Mouse (Mus musculus) stomach, postnatal 0 days (tissue): ENCODE data around the gene Pcca. TPM values are rescaled to one million over a fixed set of nuclear protein-coding genes. Genes with fewer than 3 reads are reported as not detected.
"Not testable (repeated sequence)": the region's sequence is repeated elsewhere in the genome, so short reads cannot be mapped to it uniquely, and the experiment has no call there.

Source experiments
- ATAC-seq: fragments of 200-750 bp; cut with Nextera tagmentation; 2 replicates; pipeline ENCODE4 v1.8.0; 2017; ENCODE audit not compliant: low FRiP score, low TSS enrichment
- DNase-seq: peaks from one replicate; pipeline ENCODE4 v3.0.0-alpha.2; 2016; ENCODE audit warnings: low spot score
- H3K27ac ChIP-seq: fragments of 300-500 bp; sonication (generic); replicated peaks from 2 replicates; pipeline ENCODE4 v1.5.1; 2014; ENCODE audit warnings: mild to moderate bottlenecking, control low read depth
- H3K27me3 ChIP-seq: fragments of 300-500 bp; sonication (generic); 2 replicates; pipeline ENCODE4 v1.6.1; 2014; ENCODE audit warnings: low read length; ENCODE audit not compliant: control insufficient read depth, insufficient read depth
- H3K36me3 ChIP-seq: fragments of 300-500 bp; sonication (generic); 2 replicates; pipeline ENCODE4 v1.6.1; 2014; ENCODE audit warnings: low read length, mixed read lengths; ENCODE audit not compliant: control insufficient read depth, insufficient read depth
- H3K4me1 ChIP-seq: fragments of 300-500 bp; sonication (generic); replicated peaks from 2 replicates; pipeline ENCODE4 v1.6.1; 2014; ENCODE audit warnings: antibody characterized with exemption; ENCODE audit not compliant: control insufficient read depth, insufficient read depth
- H3K4me2 ChIP-seq: fragments of 300-500 bp; sonication (generic); replicated peaks from 2 replicates; pipeline ENCODE4 v1.6.1; 2014; ENCODE audit warnings: low read depth, mild to moderate bottlenecking, control low read depth, moderate library complexity
- H3K4me3 ChIP-seq: fragments of 300-500 bp; sonication (generic); 2 replicates; pipeline ENCODE4 v1.5.1; 2014; ENCODE audit warnings: low read depth, low read length, control low read depth
- H3K9ac ChIP-seq: fragments of 300-500 bp; sonication (generic); 2 replicates; pipeline ENCODE4 v1.6.1; 2014; ENCODE audit warnings: mild to moderate bottlenecking, low read length, control low read depth, mixed read lengths
- H3K9me3 ChIP-seq: fragments of 300-500 bp; sonication (generic); 2 replicates; pipeline ENCODE4 v1.6.1; 2016; ENCODE audit warnings: low read length; ENCODE audit not compliant: control insufficient read depth
- CTCF ChIP-seq: IDR thresholded peaks from 2 replicates; pipeline ENCODE4 v1.5.1; 2016; ENCODE audit warnings: antibody characterized with exemption, low read depth, mild to moderate bottlenecking, moderate library complexity
- EP300 ChIP-seq: optimal IDR thresholded peaks from 2 replicates; pipeline ENCODE3; 2016; ENCODE audit warnings: antibody characterized with exemption
- WGBS: fragments of 180-500 bp; shearing (Covaris S2); extraction: QIAGEN DNeasy Blood & Tissue Kit; methylation state at CpG from one replicate; pipeline ENCODE4 v1.1.7; 2014; 5-methylcytosine and 5-hydroxymethylcytosine counted together
- polyA plus RNA-seq: library from polyadenylated mRNA; unstranded; fragments of >200 nt; fragmentation: Nextera tagmentation; extraction: Ambion mirVana; gene quantifications from 2 replicates; pipeline ENCODE4 v1.2.1, GENCODE M21; 2015

The Pcca gene
- polyA plus RNA-seq, 1 experiment from 2014 or later = 8.2 TPM

- Histone ChIP-seq H3K4me2 (no peak overlapping the region), H3K9me3 (no peaks in the 10 kb centered on the region), H3K4me3 (no peak overlapping the region), H3K27ac (no peak overlapping the region), H3K9ac (no peak overlapping the region), H3K36me3 (no peaks in the 10 kb centered on the region), H3K27me3 (no peaks in the 10 kb centered on the region), H3K4me1 (no peaks in the 10 kb centered on the region)
- no peak for DNase-seq
- TF ChIP-seq EP300 (no peak), CTCF (no peak)
- WGBS = 89% methylated on average over 1 of the region's 1 CpGs
- no peak for ATAC-seq
Observed at GRCm38 (mm10) chr14:122548421-122548820, 14.3 kb downstream of the Pcca start.

GRCm38 (mm10) chr14:122548905-122549304, 14.8 kb downstream of the Pcca start:
- 55% methylated on average over 1 of the region's 1 CpGs for WGBS

DNA sequence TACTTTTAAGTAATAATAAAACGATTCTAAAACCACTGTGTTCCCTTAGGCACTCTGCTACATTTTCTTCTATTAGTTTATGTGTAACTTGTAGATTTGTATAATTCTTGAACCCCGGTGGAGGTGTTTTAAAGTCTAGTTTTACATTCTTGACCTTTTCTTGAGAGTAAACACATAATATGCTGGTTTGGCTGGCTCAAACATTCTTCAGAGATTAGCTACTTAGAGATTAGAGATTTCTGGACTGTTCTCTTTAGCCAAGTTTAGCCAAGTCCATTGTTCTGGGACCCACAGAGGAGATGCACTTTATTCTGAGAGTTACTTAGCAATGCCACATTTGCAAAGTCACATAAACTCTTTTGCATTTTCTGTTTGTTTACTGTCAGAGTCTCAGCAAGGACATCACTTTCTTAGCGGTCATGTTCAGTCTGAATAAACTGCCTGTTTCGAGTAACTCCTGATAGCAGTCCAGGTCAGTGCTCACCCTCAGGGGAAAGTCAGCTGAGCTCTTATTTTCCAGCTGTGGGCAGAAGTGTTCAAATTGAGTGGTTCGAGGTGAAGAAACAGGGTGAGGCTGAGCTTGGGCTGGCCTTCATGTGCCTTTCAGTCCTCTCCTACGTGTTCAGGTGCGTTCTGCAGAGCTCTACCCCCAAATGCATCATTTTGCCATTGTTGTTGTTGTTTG, 18.8 kb downstream of the Pcca start:
- 53% methylated on average over 7 of the region's 7 CpGs for WGBS
- DNase-seq (no peak), ATAC-seq (no peak)
- no peak overlapping the region for H3K9ac ChIP-seq
- H3K4me2 ChIP-seq = no peak overlapping the region
- no peak overlapping the region for H3K4me3 ChIP-seq
- no peaks in the 10 kb centered on the region for H3K9me3 ChIP-seq
- H3K36me3 ChIP-seq = no peaks in the 10 kb centered on the region
- no peak overlapping the region for H3K27ac ChIP-seq
- TF ChIP-seq EP300 (no peak), CTCF (no peak)
- no peaks in the 10 kb centered on the region for H3K27me3 ChIP-seq
- no peaks in the 10 kb centered on the region for H3K4me1 ChIP-seq

More at GRCm38 (mm10) chr14:122548905-122549304, 14.8 kb downstream of the Pcca start:
- H3K27me3 ChIP-seq = no peaks in the 10 kb centered on the region
- H3K9me3 ChIP-seq = no peaks in the 10 kb centered on the region
- no peak overlapping the region for H3K27ac ChIP-seq
- ATAC-seq (no peak), DNase-seq (no peak)
- no peak overlapping the region for H3K9ac ChIP-seq
- H3K4me3 ChIP-seq = no peak overlapping the region
- H3K4me1 ChIP-seq = no peaks in the 10 kb centered on the region
- no peak for TF ChIP-seq CTCF
- no peak for TF ChIP-seq EP300
- H3K36me3 ChIP-seq = no peaks in the 10 kb centered on the region
- H3K4me2 ChIP-seq = no peak overlapping the region

- no peak for TF ChIP-seq CTCF
- no peak for TF ChIP-seq EP300
- Histone ChIP-seq H3K36me3 (no peaks in the 10 kb centered on the region), H3K4me2 (no peak overlapping the region), H3K27ac (no peak overlapping the region), H3K27me3 (no peaks in the 10 kb centered on the region), H3K4me1 (no peaks in the 10 kb centered on the region), H3K9me3 (no peaks in the 10 kb centered on the region), H3K9ac (no peak overlapping the region), H3K4me3 (no peak overlapping the region)
- WGBS = 85% methylated on average over 9 of the region's 9 CpGs
- ATAC-seq (no peak), DNase-seq (no peak)
Observed at GRCm38 (mm10) chr14:122557353-122557752, 23.2 kb downstream of the Pcca start.

DNA sequence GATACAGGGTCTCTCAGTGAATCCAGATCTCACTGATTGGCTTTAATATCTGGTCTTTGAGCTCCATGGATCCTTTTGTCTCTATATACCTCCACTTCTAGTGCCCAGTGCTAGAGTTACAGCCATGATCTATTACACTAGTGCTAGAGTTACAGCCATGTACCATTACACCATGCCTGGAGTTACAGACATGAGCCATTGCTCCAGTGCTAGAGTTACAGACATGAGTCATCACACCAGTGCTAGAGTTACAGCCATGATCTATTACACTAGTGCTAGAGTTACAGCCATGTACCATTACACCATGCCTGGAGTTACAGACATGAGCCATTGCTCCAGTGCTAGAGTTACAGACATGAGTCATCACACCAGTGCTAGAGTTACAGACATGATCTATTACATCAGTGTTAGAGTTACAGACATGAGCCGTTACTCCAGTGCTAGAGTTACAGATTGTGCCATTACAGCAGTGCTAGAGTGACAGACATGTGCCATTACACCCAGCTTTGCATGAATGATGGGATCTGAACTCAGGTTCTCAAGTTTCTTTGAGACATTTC, 26.8 kb downstream of the Pcca start:
- H3K27me3 ChIP-seq, H3K36me3 ChIP-seq, DNase-seq, ATAC-seq, H3K4me1 ChIP-seq, H3K9ac ChIP-seq, H3K27ac ChIP-seq, H3K4me3 ChIP-seq, H3K9me3 ChIP-seq, H3K4me2 ChIP-seq: not testable (repeated sequence)
- WGBS = 72% methylated on average over 1 of the region's 1 CpGs

DNA sequence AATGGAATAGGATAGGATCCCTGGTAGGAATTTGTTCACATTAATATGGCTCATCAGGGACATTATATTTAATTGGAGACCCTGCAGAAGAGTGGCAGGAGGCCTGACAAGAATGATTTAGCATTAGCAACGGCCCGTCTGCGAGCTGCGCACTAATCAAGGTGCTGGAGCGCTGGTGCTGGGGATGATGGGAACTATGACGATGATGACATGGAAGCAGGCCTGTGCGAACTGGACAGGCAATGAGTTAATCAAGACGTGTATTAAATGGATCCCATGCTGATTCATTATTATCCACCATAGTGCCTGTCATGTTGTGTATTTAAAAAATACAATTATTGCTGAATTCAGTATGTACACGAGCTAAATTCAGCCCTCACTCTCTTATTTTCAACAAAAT, 36.7 kb downstream of the Pcca start:
- 85% methylated on average over 9 of the region's 9 CpGs for WGBS
- no peak overlapping the region for H3K4me3 ChIP-seq
- no peak overlapping the region for H3K27ac ChIP-seq
- TF ChIP-seq EP300 (no peak), CTCF (no peak)
- no peak for DNase-seq
- no peak overlapping the region for H3K4me2 ChIP-seq
- H3K4me1 ChIP-seq = no peaks in the 10 kb centered on the region
- no peak overlapping the region for H3K9ac ChIP-seq
- no peak for ATAC-seq
- no peaks in the 10 kb centered on the region for H3K9me3 ChIP-seq
- H3K27me3 ChIP-seq = no peaks in the 10 kb centered on the region
- no peaks in the 10 kb centered on the region for H3K36me3 ChIP-seq
